Mouse (Mus musculus) heart, embryonic 16.5 days (tissue): ENCODE measurements around the gene Gbx2. TPM values are rescaled to one million over a fixed set of nuclear protein-coding genes. Genes with fewer than 3 reads are reported as not detected.

Source experiments
- ATAC-seq: fragments of 200-750 bp; cut with Nextera tagmentation; replicated peaks from 2 replicates; pipeline ENCODE4 v1.8.0; 2017; ENCODE audit warnings: moderate number of reproducible peaks; ENCODE audit not compliant: insufficient read depth, low FRiP score; ENCODE audit errors: extremely low read depth
- H3K27ac ChIP-seq: fragments of 300-500 bp; sonication (generic); 2 replicates; pipeline ENCODE4 v1.5.1; 2014; ENCODE audit warnings: mild to moderate bottlenecking, low read length, control low read depth, moderate library complexity
- H3K27me3 ChIP-seq: fragments of 300-500 bp; sonication (generic); 2 replicates; pipeline ENCODE4 v1.6.1; 2014; ENCODE audit warnings: low read length, mixed read lengths; ENCODE audit not compliant: control insufficient read depth, insufficient read depth
- H3K36me3 ChIP-seq: fragments of 300-500 bp; sonication (generic); 2 replicates; pipeline ENCODE4 v1.6.1; 2014; ENCODE audit not compliant: control insufficient read depth, insufficient read depth
- H3K4me1 ChIP-seq: fragments of 300-500 bp; sonication (generic); 2 replicates; pipeline ENCODE4 v1.6.1; 2014; ENCODE audit warnings: low read length, mixed read lengths; ENCODE audit not compliant: control insufficient read depth, insufficient read depth
- H3K4me2 ChIP-seq: fragments of 300-500 bp; sonication (generic); 2 replicates; pipeline ENCODE4 v1.6.1; 2014; ENCODE audit warnings: low read depth, mild to moderate bottlenecking, control low read depth, low read length
- H3K4me3 ChIP-seq: fragments of 300-500 bp; sonication (generic); 2 replicates; pipeline ENCODE4 v1.5.1; 2014; ENCODE audit warnings: mild to moderate bottlenecking, control low read depth, low read length
- H3K9ac ChIP-seq: fragments of 300-500 bp; sonication (generic); 2 replicates; pipeline ENCODE4 v1.6.1; 2014; ENCODE audit warnings: low read length, control low read depth
- H3K9me3 ChIP-seq: fragments of 300-500 bp; sonication (generic); replicated peaks from 2 replicates; pipeline ENCODE4 v1.6.1; 2016; ENCODE audit warnings: low read length; ENCODE audit not compliant: control insufficient read depth
- WGBS: fragments of 180-500 bp; shearing (Covaris S2); extraction: QIAGEN DNeasy Blood & Tissue Kit; methylation state at CpG from one replicate; pipeline ENCODE4 v1.1.7; 2014; 5-methylcytosine and 5-hydroxymethylcytosine counted together
- polyA plus RNA-seq: library from polyadenylated mRNA; unstranded; fragments of >200 nt; fragmentation: Nextera tagmentation; extraction: Ambion mirVana; gene quantifications from 2 replicates; pipeline ENCODE4 v1.2.1, GENCODE M21; 2015

Gene Gbx2
- polyA plus RNA-seq, 1 experiment from 2014 or later: not detected

DNA sequence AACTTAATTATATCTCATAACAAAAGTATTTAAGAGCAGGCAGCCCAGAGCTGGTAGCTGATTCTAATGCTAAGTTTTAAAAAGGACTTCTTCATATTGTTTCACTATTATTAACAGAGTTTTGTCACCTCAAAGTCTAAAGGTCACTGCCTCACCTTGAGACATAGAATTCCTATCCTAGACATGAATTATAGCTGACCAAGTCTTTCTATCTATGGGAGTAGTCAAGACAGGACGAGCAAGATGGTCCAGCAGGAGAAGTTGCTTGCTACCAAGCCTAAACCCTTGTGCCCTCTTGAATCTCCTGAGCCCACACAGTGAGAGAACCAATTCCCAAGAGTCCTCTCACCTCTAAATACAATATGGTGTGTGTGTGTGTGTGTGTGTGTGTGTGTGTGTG, 28.3 kb downstream of the Gbx2 start:
- H3K27ac ChIP-seq: no peak overlapping the region
- 69% methylated on average over 1 of the region's 1 CpGs for WGBS
- no peak overlapping the region for H3K4me2 ChIP-seq
- ATAC-seq: no peak
- H3K36me3 ChIP-seq: no peaks in the 10 kb centered on the region
- H3K9ac ChIP-seq: no peak overlapping the region
- H3K4me3 ChIP-seq: no peak overlapping the region
- peaks cover 6% of the 10 kb centered on the region; the same call in 1 of the 2 replicates for H3K9me3 ChIP-seq
- H3K27me3 ChIP-seq: no peaks in the 10 kb centered on the region
- no peaks in the 10 kb centered on the region for H3K4me1 ChIP-seq

DNA sequence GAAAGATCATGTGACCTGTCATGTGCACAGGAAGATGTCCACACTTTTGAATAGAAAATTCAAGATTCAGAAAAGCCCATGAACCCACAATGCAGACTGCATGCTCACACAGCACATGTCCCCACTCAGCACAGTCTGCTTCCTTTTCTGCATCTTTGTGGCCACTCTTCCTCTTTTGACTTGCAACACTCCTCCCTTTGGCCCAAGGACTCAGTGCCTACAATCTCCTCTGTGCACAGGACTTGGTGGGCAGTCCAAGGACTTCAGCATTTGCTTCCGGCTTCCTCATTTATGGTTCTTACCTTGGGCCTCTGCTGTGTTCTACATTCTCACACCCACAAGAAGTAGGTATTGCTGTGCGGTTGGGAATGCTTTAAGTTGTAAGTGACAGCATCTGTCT, 28.7 kb downstream of the Gbx2 start:
- no peak overlapping the region for H3K4me3 ChIP-seq
- no peak for ATAC-seq
- H3K9me3 ChIP-seq: peaks cover 6% of the 10 kb centered on the region; the same call in 1 of the 2 replicates
- H3K4me1 ChIP-seq: no peaks in the 10 kb centered on the region
- 90% methylated on average over 2 of the region's 2 CpGs for WGBS
- no peak overlapping the region for H3K9ac ChIP-seq
- H3K27me3 ChIP-seq: no peaks in the 10 kb centered on the region
- H3K27ac ChIP-seq: no peak overlapping the region
- H3K4me2 ChIP-seq: no peak overlapping the region
- no peaks in the 10 kb centered on the region for H3K36me3 ChIP-seq

DNA sequence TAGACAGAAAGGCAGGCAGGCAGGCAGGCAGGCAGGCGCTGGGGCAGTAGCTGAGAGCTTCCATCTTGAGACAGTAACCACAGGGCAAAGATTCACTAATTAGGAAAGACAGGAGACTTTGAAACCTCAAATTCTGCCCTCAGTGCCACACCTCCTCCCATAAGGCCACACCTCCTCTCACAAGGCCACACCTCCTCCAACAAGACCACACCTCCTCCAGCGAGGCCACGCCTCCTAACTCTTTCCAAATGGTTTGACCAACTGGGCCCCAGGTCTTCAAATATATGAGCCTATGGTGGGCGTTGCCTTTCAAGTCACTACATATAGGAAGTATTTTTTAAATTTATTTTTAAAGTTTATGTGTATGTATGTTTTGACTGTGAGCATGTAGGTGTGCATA, 29.6 kb downstream of the Gbx2 start:
- 71% methylated on average over 4 of the region's 4 CpGs for WGBS
- peaks cover 5% of the 10 kb centered on the region; the same call in 1 of the 2 replicates for H3K9me3 ChIP-seq
- no peak overlapping the region for H3K9ac ChIP-seq
- no peaks in the 10 kb centered on the region for H3K36me3 ChIP-seq
- H3K27me3 ChIP-seq: no peaks in the 10 kb centered on the region
- no peaks in the 10 kb centered on the region for H3K4me1 ChIP-seq
- H3K27ac ChIP-seq: no peak overlapping the region
- H3K4me2 ChIP-seq: no peak overlapping the region
- ATAC-seq: no peak
- no peak overlapping the region for H3K4me3 ChIP-seq

DNA sequence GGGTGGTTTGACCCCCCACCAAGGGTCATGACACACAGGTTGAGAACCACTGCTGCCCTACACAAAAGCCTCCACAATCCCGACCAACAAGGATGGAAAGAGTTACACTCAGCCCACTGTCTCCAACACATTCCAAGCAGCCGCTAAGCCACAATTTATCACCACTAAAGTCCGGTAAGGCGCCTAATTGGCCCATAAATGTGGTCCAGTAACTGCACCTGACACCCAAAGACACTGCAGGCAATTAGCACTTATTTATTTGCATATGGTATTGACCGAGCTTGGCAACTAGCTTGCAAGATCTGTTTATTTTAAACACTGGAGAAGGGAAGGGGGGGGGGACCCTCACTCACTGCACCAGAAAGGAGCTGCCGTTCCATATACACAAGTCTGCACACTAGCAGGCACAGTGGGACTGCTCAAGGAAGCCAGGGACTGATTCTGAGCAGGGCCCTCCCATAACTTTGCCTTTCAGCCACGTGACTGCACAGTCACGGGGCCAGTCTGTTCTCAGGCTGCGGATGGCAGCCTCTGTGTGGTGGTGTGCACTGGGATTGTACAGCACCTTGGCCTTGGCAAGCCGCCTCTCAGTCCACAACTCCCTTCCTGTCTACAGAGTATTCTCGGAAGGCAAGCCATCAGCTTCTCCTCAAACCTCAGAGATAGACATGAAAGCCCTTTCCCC, 31.1 kb downstream of the Gbx2 start:
- Histone ChIP-seq H3K4me1 (no peaks in the 10 kb centered on the region), H3K27ac (no peak overlapping the region), H3K27me3 (no peaks in the 10 kb centered on the region), H3K4me3 (no peak overlapping the region), H3K36me3 (no peaks in the 10 kb centered on the region), H3K4me2 (no peak overlapping the region), H3K9me3 (no peaks in the 10 kb centered on the region), H3K9ac (no peak overlapping the region)
- WGBS: 75% methylated on average over 11 of the region's 11 CpGs
- no peak for ATAC-seq

DNA sequence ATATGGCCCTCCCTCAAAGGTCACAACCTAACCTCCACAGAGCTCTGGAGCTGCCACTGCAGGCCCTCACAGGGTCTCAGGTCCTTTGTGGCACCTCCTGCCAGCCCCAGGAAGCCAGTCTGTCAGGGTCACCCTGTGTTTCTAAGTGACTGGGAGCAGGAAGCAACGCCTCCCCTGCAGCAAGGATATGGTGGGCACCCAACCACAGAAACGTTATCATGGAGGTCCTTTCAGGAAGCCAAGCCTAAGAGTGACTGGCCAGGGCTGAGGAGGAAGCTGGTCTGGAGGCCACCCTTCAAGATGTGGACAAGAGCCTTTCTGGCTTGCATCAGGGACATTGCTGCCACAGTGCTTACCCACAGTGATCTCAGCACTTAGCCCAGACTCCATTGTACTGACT, 31.9 kb downstream of the Gbx2 start:
- Histone ChIP-seq H3K27ac (no peak overlapping the region), H3K9ac (no peak overlapping the region), H3K4me2 (no peak overlapping the region), H3K4me1 (no peaks in the 10 kb centered on the region), H3K36me3 (no peaks in the 10 kb centered on the region), H3K27me3 (no peaks in the 10 kb centered on the region), H3K9me3 (no peaks in the 10 kb centered on the region), H3K4me3 (no peak overlapping the region)
- no peak for ATAC-seq
- WGBS: 66% methylated on average over 2 of the region's 2 CpGs

DNA sequence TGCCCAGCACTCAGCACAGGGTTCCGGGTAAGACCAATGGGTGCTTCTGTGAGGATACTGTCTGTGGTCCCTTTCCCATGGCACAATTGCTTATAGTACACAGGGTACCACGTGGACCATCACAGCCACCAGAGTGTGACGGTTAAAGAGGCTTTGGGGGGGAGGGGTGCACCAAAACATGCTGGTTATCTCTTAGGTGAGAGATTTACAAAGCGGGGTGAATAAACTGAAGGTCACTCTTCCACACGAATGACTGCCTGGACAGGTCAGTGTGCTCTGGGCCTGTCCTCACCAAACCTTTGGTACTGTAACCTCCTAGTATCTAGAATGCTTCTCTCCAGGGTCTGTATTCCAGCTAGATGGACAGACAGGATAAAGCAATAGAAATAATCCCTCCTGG, 35.2 kb downstream of the Gbx2 start:
- H3K9me3 ChIP-seq: no peaks in the 10 kb centered on the region
- H3K4me2 ChIP-seq: no peak overlapping the region
- 70% methylated on average over 5 of the region's 5 CpGs for WGBS
- H3K4me3 ChIP-seq: no peak overlapping the region
- no peaks in the 10 kb centered on the region for H3K4me1 ChIP-seq
- H3K9ac ChIP-seq: no peak overlapping the region
- no peak for ATAC-seq
- H3K27ac ChIP-seq: no peak overlapping the region
- H3K36me3 ChIP-seq: no peaks in the 10 kb centered on the region
- H3K27me3 ChIP-seq: no peaks in the 10 kb centered on the region

DNA sequence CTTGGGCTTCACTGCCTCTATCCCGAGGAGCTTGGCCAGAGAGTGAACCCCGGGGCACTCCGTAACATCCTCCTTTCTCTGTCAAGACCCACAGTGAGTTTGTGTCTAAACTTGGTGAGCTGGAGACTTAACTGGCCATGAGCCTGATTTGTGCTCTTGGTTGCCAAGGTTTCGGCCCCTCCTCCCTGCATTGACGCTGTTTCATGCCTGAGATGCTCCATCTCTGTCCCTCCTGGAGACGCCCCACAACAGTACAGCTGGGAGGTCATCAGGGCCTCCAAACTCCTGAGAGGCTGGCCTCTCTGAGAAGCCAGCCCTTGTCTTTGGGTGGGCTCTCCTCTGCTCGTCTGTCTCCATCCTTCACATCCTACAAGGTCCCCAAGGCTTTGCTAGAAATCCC, 38.7 kb downstream of the Gbx2 start:
- no peaks in the 10 kb centered on the region for H3K27me3 ChIP-seq
- H3K9ac ChIP-seq: no peak overlapping the region
- no peak for ATAC-seq
- no peak overlapping the region for H3K4me3 ChIP-seq
- H3K36me3 ChIP-seq: peaks cover 5% of the 10 kb centered on the region
- WGBS: 69% methylated on average over 7 of the region's 7 CpGs
- H3K27ac ChIP-seq: no peak overlapping the region
- no peak overlapping the region for H3K4me2 ChIP-seq
- H3K4me1 ChIP-seq: no peaks in the 10 kb centered on the region
- no peaks in the 10 kb centered on the region for H3K9me3 ChIP-seq

DNA sequence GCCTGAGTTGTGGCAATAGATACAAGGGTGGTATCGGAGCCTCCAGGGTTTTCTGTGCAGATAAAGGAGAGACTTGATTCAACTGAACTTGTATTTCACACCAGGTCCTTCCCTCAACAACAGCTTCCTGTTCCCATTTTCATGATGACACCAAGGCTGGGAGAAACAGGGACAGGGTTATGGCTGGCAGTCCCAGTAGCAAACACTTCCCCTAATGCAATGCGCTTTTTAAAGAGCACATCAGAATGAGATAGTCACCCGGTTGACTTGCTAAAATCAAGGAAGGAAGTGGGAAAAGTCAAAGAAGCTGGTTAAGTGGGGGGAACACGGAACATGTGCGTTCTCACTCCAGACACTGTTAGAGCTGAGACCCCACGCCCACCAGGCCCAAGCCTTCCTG, 39.6 kb downstream of the Gbx2 start:
- H3K27ac ChIP-seq: no peak overlapping the region
- H3K4me1 ChIP-seq: no peaks in the 10 kb centered on the region
- H3K27me3 ChIP-seq: no peaks in the 10 kb centered on the region
- H3K9ac ChIP-seq: no peak overlapping the region
- H3K4me2 ChIP-seq: no peak overlapping the region
- no peak overlapping the region for H3K4me3 ChIP-seq
- no peaks in the 10 kb centered on the region for H3K9me3 ChIP-seq
- WGBS: 78% methylated on average over 6 of the region's 6 CpGs
- no peak for ATAC-seq
- H3K36me3 ChIP-seq: peaks cover 5% of the 10 kb centered on the region

DNA sequence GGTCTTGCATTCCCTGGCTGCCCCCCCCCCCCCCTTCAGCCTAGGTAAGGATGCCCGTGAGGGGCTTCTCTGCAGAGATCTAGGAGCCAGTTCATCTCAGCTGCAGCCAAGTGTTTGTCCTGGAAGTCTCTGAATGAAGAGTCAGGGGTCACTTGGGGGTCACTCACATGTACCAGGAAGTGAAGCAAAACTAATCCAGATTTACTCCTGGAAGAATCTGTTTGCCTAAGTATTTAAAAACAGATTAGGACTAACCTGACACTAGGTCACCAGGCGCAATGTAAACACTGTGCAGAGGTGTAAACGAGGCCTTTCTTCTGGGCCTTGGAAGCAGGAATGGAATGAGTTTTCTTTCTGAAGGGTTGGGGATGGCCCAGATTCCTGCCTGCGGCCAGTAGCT, 45.3 kb downstream of the Gbx2 start:
- no peaks in the 10 kb centered on the region for H3K4me1 ChIP-seq
- ATAC-seq: no peak
- H3K27me3 ChIP-seq: no peaks in the 10 kb centered on the region
- H3K36me3 ChIP-seq: peaks cover 5% of the 10 kb centered on the region
- H3K4me3 ChIP-seq: no peak overlapping the region
- H3K4me2 ChIP-seq: no peak overlapping the region
- no peak overlapping the region for H3K27ac ChIP-seq
- 53% methylated on average over 4 of the region's 4 CpGs for WGBS
- no peaks in the 10 kb centered on the region for H3K9me3 ChIP-seq
- no peak overlapping the region for H3K9ac ChIP-seq
